In genomic region chr2:78268705-78269104, GRCm38 (mm10) we compare ENCODE assay signal across 16 mouse cellular contexts.
"Had no signal": no experiment of that assay in that cellular context is flagged by ENCODE, and none has a peak within 500 bp of the region (broad histone marks: within the 10 kb centered on the region; RNA-seq: fewer than 3 reads in every experiment).

No protein-coding gene starts in this region.

- H3K4me1 ChIP-seq: neural tube, embryonic 13.5 days; stomach, embryonic 15.5 days had no signal

- H3K4me2 ChIP-seq: neural tube, embryonic 13.5 days; neural tube, embryonic 15.5 days; stomach, embryonic 15.5 days had no signal

- H3K4me3 ChIP-seq: neural tube, embryonic 13.5 days; neural tube, embryonic 15.5 days; stomach, embryonic 15.5 days had no signal

- H3K9ac ChIP-seq: neural tube, embryonic 13.5 days; neural tube, embryonic 15.5 days; stomach, embryonic 15.5 days had no signal

- H3K36me3 ChIP-seq: neural tube, embryonic 13.5 days; neural tube, embryonic 15.5 days; stomach, embryonic 15.5 days had no signal

- DNase-seq: retina, postnatal 1 day; right cerebral cortex, adult 18-20 months; right cerebral cortex, postnatal 14 days; right cerebral cortex, postnatal 25 days; right cerebral cortex, postnatal 4 days; spleen, adult 18-20 months; thymus, adult 18-20 months; thymus, adult 2 months; thymus, postnatal 14 days; thymus, postnatal 25 days; thymus, postnatal 36 days; thymus, postnatal 4 days had no signal

- H3K27ac ChIP-seq: neural tube, embryonic 13.5 days; neural tube, embryonic 15.5 days; stomach, embryonic 15.5 days; stomach, postnatal 0 days had no signal

- H3K9me3 ChIP-seq: neural tube, embryonic 13.5 days; neural tube, embryonic 15.5 days; stomach, embryonic 15.5 days had no signal

- H3K27me3 ChIP-seq: neural tube, embryonic 13.5 days; neural tube, embryonic 15.5 days; stomach, embryonic 15.5 days had no signal
